Mouse (Mus musculus): Measurements from ENCODE around the gene Syt1.

Syt1 gene

DNA sequence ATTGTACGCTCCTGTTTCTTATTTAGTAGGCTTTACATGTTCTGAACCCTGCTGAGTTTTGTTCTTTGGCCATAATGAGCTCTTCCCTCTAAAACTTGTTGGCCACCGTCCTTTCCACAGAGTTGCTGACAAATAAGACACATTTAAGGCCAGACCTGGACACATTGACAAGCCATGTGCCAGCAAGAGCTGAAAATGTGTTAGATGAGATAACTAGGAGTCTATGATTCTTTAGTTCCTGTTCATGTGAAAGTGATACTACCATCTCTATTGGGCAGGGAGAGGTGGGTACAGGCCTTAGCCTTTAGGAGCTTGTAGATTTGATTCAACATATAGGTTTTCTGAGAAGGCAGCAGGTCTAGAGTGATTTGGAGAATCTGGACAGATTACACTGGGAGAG is 548.9 kb downstream of the Syt1 start:
- ATAC-seq (ENCODE audit: insufficient number of reproducible peaks, low FRiP score, low TSS enrichment) = no peak

DNA sequence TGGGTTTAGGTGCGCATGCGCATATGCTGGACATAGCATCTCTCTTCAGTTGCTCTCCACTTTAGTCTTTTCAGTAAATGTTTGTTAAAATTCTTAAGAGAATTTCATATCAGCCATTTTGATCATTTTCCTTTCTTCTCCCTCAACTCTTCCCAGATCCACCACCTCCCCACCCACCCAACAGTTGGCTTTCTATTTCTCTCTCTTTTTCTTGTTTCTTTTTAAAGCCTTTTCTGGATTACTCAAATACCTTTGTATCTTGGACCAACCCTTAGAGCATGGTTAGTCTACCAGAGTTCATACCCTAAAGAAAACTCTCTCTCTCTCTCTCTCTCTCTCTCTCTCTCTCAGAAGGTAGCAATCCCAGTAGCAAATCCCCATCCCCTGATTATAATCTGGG is 553.7 kb downstream of the Syt1 start:
- no peak for ATAC-seq (ENCODE audit: insufficient number of reproducible peaks, low FRiP score, low TSS enrichment)

DNA sequence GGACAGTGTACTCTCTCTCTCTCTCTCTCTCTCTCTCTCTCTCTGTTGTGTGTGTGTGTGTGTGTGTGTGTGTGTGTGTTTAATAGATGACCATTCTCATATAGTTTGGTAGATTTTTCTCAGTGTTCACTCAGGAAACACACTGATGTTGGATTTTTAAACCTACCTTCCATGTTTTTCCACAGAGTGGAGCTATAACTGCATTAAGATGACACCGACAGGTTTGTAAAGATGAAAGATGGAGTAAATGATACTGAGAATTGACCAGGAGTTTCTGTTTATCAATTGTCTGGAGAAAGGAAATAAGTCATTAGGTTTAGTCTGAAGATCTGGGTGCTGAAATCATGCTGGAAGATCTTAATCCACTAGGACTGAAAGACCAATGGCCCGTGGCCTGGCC is 554.9 kb downstream of the Syt1 start:
- ATAC-seq (ENCODE audit: insufficient number of reproducible peaks, low FRiP score, low TSS enrichment) = no peak

DNA sequence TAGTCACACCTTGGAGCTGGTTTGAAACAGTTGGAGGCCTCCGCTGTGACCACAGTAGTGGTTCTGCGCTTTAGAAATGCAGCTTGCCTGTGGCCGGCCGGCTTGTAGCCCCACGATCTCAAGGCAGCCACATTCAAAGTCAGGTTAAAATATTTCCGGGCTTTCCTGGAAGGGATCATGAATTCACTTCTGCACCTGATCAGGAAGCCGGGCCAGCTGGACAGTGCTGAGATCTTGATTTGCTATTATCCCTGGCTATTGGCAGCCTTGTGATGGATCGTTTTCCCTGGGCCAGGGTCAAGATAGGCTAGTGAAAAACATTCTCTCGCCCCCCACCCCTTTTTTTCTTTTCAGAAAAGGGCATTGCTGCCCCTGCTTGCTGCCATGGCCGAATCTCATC is 555.6 kb downstream of the Syt1 start:
- no peak for ATAC-seq (ENCODE audit: insufficient number of reproducible peaks, low FRiP score, low TSS enrichment)

DNA sequence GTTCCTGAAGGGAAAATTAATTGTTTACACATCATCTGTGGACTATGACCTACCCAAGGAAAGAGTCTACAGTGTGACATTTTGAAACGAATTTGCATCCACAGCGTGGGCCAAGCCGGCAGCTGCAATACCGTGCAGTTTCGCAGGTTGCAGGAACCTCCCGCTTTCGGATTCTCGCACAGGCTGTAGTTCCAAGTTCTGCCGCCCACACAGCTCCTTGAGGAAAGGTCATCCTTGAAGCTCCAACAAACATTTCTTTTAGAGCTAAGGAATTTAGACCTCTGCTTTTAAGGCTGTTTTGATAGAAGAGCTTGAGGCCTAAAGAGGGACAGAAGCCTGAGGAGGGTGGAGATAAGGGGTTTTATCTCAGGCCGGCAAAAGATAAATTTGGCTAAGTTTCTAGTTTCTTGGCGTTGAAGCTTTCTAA is 556.1 kb downstream of the Syt1 start:
- ATAC-seq (ENCODE audit: insufficient number of reproducible peaks, low FRiP score, low TSS enrichment) = no peak

DNA sequence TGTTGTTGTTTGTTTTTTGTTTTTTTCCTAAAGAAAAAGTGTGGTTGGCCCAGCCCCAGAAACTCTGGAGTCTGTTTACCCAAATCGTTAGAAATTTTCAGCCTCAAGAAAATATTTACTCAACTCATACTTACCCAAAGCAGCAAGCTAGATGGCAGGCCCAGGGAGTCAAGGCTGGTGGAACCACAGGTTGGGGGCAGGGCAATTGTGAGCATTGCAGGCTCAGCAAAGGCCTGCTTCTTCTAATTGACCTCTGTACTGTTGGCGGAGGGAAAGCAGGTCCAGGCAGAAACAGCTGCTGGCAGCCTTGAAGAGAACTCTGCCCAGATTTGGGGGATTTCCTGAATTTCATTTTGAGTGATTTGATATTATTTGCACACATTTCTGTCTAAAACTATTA is 557.2 kb downstream of the Syt1 start:
- no peak for ATAC-seq (ENCODE audit: insufficient number of reproducible peaks, low FRiP score, low TSS enrichment)

DNA sequence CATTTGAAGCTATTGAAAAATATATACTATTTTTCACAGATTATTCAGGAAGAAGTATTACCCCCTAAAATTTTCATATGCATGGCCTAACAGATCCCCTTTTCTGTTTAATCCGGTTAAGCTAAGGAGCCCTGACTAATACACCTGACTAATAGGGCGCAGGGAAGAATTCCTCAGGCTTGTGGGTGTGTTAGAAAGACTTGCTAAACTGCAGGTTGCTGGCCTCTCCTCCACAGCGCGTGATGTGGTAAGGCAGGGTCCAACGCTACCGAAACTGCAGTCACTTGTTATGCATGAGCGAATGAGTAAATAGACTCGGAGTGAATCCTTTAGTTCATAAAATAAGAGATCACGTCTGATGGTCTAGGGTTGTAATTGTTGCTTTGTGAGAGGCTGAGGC is 558.4 kb downstream of the Syt1 start:
- ATAC-seq (ENCODE audit: insufficient number of reproducible peaks, low FRiP score, low TSS enrichment) = no peak

DNA sequence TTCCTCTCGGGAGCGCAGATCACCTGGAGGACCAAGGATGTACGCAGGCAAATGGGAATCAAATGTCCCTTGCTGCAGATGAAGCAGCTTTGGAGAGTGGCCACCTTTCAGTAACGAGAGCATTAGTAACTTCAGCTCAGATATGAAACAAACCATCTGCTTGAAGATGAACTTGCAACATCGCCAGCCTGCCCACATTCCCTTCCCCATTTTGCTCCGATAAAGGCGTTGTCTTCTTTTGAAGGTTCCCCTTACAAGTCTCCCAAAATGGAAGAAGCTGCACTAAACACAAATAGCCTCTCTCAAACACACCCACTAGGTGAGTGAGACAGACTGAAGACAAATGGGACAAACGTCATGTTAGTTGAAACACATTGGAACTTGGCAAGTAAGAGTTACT is 559.3 kb downstream of the Syt1 start:
- ATAC-seq (ENCODE audit: insufficient number of reproducible peaks, low FRiP score, low TSS enrichment) = no peak

DNA sequence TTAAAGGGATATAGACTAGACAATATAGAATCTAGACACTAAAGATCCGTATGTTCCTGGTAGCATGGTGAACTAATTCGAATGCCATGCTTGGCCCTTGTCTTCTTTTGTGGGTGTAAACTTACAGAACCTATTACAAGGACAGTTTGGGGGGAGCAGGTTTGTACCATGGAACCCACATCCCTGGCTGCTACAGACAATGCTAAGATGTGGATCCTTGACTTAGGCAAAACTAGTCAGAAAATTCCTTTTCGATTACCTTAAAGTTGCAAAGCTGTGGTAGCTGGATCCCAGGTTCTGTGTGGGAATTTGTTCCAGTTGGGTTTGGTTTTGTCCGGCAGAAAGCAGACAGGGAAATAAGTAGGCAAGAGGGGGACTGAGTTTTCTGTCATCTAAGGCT is 560.4 kb downstream of the Syt1 start:
- no peak for ATAC-seq (ENCODE audit: insufficient number of reproducible peaks, low FRiP score, low TSS enrichment)

DNA sequence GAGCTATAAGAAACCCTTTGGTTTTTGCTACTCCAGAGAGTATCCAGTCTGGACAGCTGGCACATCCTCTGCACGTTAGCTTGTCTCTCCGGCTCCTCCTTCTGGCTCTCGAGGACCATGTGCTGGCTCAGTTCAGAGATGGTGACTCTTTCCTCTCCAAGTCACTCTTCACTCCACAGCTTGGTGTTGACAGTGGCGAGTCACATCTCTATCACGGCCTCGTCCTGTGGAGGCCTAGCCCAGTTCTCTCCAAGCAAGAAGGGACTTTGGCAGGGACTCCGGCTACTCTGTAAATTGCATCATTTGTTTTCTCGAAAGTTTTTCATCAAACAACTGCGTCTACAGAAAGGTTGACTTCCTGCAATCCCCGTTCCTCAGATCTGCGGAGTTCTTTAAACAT is 562.4 kb downstream of the Syt1 start:
- ATAC-seq (ENCODE audit: insufficient number of reproducible peaks, low FRiP score, low TSS enrichment) = no peak
